Mouse (Mus musculus) MEL (cell line): ENCODE measurements around the gene Inpp4b. TPM values are rescaled to one million over a fixed set of nuclear protein-coding genes. Genes with fewer than 3 reads are reported as not detected.

Experiments
- DNase-seq: peaks from one replicate; pipeline ENCODE4 v3.0.0; 2011; ENCODE audit warnings: low read depth, low spot score
- H3K27ac ChIP-seq: 2 replicates; pipeline ENCODE4 v1.5.1; 2012; ENCODE audit warnings: low read depth, mild to moderate bottlenecking, control low read depth, low read length, moderate library complexity; ENCODE audit not compliant: control insufficient read depth
- H3K27me3 ChIP-seq, 2 experiments: fragments of 150-350 bp in 1 of 2; sonication (generic) in 1 of 2; 2 replicates each; pipeline ENCODE4 v1.6.1; 2012; ENCODE audit warnings: low read length in 2 of 2, mild to moderate bottlenecking in 2 of 2, improper control_type of control experiment in 1 of 2, moderate library complexity in 1 of 2; ENCODE audit not compliant: insufficient read depth in 2 of 2, control insufficient read depth in 1 of 2
- H3K36me3 ChIP-seq, 2 experiments: 2 replicates each; pipeline ENCODE4 v1.6.1; 2012 to 2014; ENCODE audit warnings: low read length in 2 of 2, improper control_type of control experiment in 1 of 2, inconsistent platforms in 1 of 2, mild to moderate bottlenecking in 1 of 2; ENCODE audit not compliant: insufficient read depth in 2 of 2, control insufficient read depth in 1 of 2
- H3K4me1 ChIP-seq, 2 experiments: fragments of 150-350 bp in 1 of 2; sonication (generic) in 1 of 2; 2 replicates each; pipeline ENCODE4 v1.6.1; 2012; ENCODE audit warnings: low read length in 2 of 2, improper control_type of control experiment in 1 of 2, mild to moderate bottlenecking in 1 of 2; ENCODE audit not compliant: insufficient read depth in 2 of 2, control insufficient read depth in 1 of 2
- H3K4me3 ChIP-seq, 2 experiments: fragments of 150-350 bp in 1 of 2; sonication (generic) in 1 of 2; 2 replicates each; pipeline ENCODE4 v1.5.1; 2012; ENCODE audit warnings: low read depth in 2 of 2, low read length in 2 of 2, mild to moderate bottlenecking in 2 of 2, moderate library complexity in 2 of 2, control low read depth in 1 of 2, improper control_type of control experiment in 1 of 2; ENCODE audit not compliant: control insufficient read depth in 1 of 2, insufficient read depth in 1 of 2
- H3K79me2 ChIP-seq: 2 replicates; pipeline ENCODE4 v1.6.1; 2012; ENCODE audit warnings: mild to moderate bottlenecking, low read length, moderate library complexity; ENCODE audit not compliant: control insufficient read depth, poor library complexity, insufficient read depth
- H3K9ac ChIP-seq: 2 replicates; pipeline ENCODE4 v1.6.1; 2012; ENCODE audit warnings: low read depth, mild to moderate bottlenecking, control low read depth, low read length, moderate library complexity; ENCODE audit not compliant: control insufficient read depth, poor library complexity, severe bottlenecking
- H3K9me3 ChIP-seq: fragments of 150-350 bp; sonication (generic); replicated peaks from 2 replicates; pipeline ENCODE4 v1.6.1; 2012; ENCODE audit warnings: mild to moderate bottlenecking, low read length, improper control_type of control experiment, moderate library complexity; ENCODE audit not compliant: insufficient read depth
- CHD1 ChIP-seq: IDR thresholded peaks from 2 replicates; pipeline ENCODE4 v1.6.1; 2012; ENCODE audit warnings: low read depth, mild to moderate bottlenecking, inconsistent platforms, low read length, improper control_type of control experiment
- CHD2 ChIP-seq: IDR thresholded peaks from 2 replicates; pipeline ENCODE4 v1.6.1; 2011; ENCODE audit warnings: low read length, improper control_type of control experiment
- EP300 ChIP-seq, 2 experiments: IDR thresholded peaks; 2 replicates each; pipeline ENCODE4 v1.6.1; 2011; ENCODE audit warnings: improper control_type of control experiment in 2 of 2, low read length in 2 of 2, low read depth in 1 of 2, mild to moderate bottlenecking in 1 of 2
- ETS1 ChIP-seq: IDR thresholded peaks from 2 replicates; pipeline ENCODE4 v1.6.1; 2012; ENCODE audit warnings: low read depth, mild to moderate bottlenecking, inconsistent platforms, low read length, improper control_type of control experiment, moderate library complexity
- GABPA ChIP-seq: IDR thresholded peaks from 2 replicates; pipeline ENCODE4 v1.6.1; 2012; ENCODE audit warnings: low read depth, mild to moderate bottlenecking, inconsistent platforms, low read length, improper control_type of control experiment, moderate library complexity
- GATA1 ChIP-seq: IDR thresholded peaks from 2 replicates; pipeline ENCODE4 v1.6.1; 2011; ENCODE audit warnings: low read depth, low read length, improper control_type of control experiment
- JUND ChIP-seq: IDR thresholded peaks from 2 replicates; pipeline ENCODE4 v1.6.1; 2011; ENCODE audit warnings: low read depth, mild to moderate bottlenecking, improper control_type of control experiment, low read length
- MYB ChIP-seq: IDR thresholded peaks from 2 replicates; pipeline ENCODE4 v1.6.1; 2011; ENCODE audit warnings: mild to moderate bottlenecking, low read depth, low read length, improper control_type of control experiment
- MYC ChIP-seq: IDR thresholded peaks from 2 replicates; pipeline ENCODE4 v1.6.1; 2011; ENCODE audit warnings: low read depth, mild to moderate bottlenecking, low read length, improper control_type of control experiment, moderate library complexity
- RAD21 ChIP-seq: IDR thresholded peaks from 2 replicates; pipeline ENCODE4 v1.6.1; 2011; ENCODE audit warnings: mild to moderate bottlenecking, low read depth, low read length, improper control_type of control experiment
- RCOR1 ChIP-seq: IDR thresholded peaks from 2 replicates; pipeline ENCODE4 v1.6.1; 2012; ENCODE audit warnings: low read depth, mild to moderate bottlenecking, inconsistent platforms, low read length, improper control_type of control experiment
- SIN3A ChIP-seq: IDR thresholded peaks from 2 replicates; pipeline ENCODE4 v1.6.1; 2012; ENCODE audit warnings: low read length, improper control_type of control experiment, inconsistent platforms
- TCF12 ChIP-seq: IDR thresholded peaks from 2 replicates; pipeline ENCODE4 v1.6.1; 2014; ENCODE audit warnings: low read depth, mild to moderate bottlenecking, inconsistent platforms, low read length, improper control_type of control experiment, moderate library complexity
- USF1 ChIP-seq: IDR thresholded peaks from 2 replicates; pipeline ENCODE4 v1.6.1; 2014; ENCODE audit warnings: low read depth, mild to moderate bottlenecking, inconsistent platforms, low read length, improper control_type of control experiment, moderate library complexity
- polyA plus RNA-seq, 2 experiments: library from polyadenylated mRNA; stranded (reverse) in 1 of 2; unstranded in 1 of 2; fragments of >175 nt in 1 of 2; fragments of >200 nt in 1 of 2; gene quantifications; 2 replicates each; pipeline versions ENCODE4 v1.2.1 to v1.2.4; 2012; ENCODE audit warnings: low replicate concordance in 2 of 2, low read depth in 1 of 2; ENCODE audit not compliant: insufficient read length in 2 of 2, insufficient read depth in 1 of 2, missing spikeins in 1 of 2
- total RNA-seq: library from RNA; depleted of rRNA; stranded (reverse); fragments of 300-350 nt; gene quantifications from 2 replicates; pipeline ENCODE4 v1.2.3, GENCODE M21; 2012

The Inpp4b gene
- total and polyA plus RNA-seq, 3 experiments: 12.3 to 26.9 (median 13.6) TPM

- Histone ChIP-seq H3K4me1 (peaks cover 42 to 48% of the 10 kb centered on the region in 2 experiments), H3K9me3 (no peaks in the 10 kb centered on the region), H3K36me3 (peaks cover 0 to 64% of the 10 kb centered on the region in 2 experiments; a peak in 2 of 4 replicates), H3K4me3 (no peak overlapping the region), H3K79me2 (peaks cover 9% of the 10 kb centered on the region)
- 0 out of 2 replicates have a peak, but pooled peaks have one; percentile 13 for TF ChIP-seq USF1
- TF ChIP-seq CHD2: no peak
- TF ChIP-seq, all 39 proteins: peak for 1
- Histone ChIP-seq H3K9ac (no peak overlapping the region), H3K27ac (peak overlapping the region; percentile 85), H3K27me3 (no peaks in the 10 kb centered on the region)
- peak; percentile 43 for DNase-seq
Observed at GRCm38 (mm10) chr8:81780166-81780565, 437.8 kb downstream of the Inpp4b start.

DNA sequence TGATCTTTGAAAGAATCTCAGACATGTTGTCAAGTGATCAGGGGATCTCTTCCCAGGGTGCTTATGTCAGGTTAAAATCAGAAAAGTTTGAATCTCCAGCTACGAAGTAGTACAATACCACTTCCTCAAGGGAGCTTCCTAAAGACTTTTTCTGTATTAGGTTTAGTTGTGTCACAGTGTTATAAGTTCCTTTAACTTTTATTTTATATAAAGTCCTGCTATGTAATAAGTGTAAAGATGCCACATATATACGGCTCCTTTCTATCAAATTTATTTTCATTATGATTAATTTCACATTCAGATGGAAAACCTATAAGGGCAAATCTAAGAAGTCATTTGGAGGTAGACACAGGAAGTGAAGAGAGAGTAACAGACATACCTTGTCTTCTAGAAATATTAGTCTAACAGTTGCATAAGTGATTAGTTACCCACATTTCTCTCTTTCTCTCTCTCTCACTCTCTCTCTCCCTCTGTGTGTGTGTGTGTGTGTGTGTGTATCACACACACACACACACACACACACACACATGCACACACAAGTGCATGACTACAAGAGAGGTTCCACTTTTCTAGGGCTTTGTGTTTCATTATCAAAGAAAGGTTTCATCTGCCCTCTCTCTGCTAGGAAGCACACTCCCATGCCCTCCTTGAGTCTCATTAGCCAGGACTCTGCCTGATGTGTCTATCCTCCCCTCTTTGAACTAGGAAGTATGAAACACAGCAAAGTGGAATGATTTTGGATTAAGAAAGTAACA lies 438.7 kb downstream of the Inpp4b start:
- Histone ChIP-seq H3K4me3 (peak overlapping the region in 1 of 2 experiments; percentile 22; a peak in 1 of 4 replicates), H3K79me2 (peaks cover 9% of the 10 kb centered on the region), H3K36me3 (peaks cover 0 to 59% of the 10 kb centered on the region in 2 experiments; a peak in 2 of 4 replicates), H3K4me1 (peaks cover 36 to 44% of the 10 kb centered on the region in 2 experiments), H3K27me3 (no peaks in the 10 kb centered on the region), H3K27ac (peak overlapping the region; percentile 92), H3K9me3 (no peaks in the 10 kb centered on the region), H3K9ac (peak overlapping the region; percentile 45)
- peak; percentile 61 for DNase-seq
- TF ChIP-seq ETS1: peak; percentile 66; the same call in 1 of the 2 replicates
- TF ChIP-seq CHD1: no peak
- peak; percentile 64 for TF ChIP-seq MYB
- TF ChIP-seq GATA1: peak; percentile 41; the same call in 1 of the 2 replicates
- TF ChIP-seq JUND: peak; percentile 97
- TF ChIP-seq MYC: 0 out of 2 replicates have a peak, but pooled peaks have one; percentile 43
- TF ChIP-seq SIN3A: peak; percentile 71
- TF ChIP-seq TCF12: peak; percentile 46; the same call in 1 of the 2 replicates
- no peak for TF ChIP-seq GABPA
- TF ChIP-seq EP300 (IDR thresholded peaks at IDR 0.05; ENCODE audit: low read depth in 1 of 2, low read length in 2 of 2): peak; percentile 55 to 74
- TF ChIP-seq RCOR1: peak; percentile 28; the same call in 1 of the 2 replicates
- no peak for TF ChIP-seq RAD21
